Mouse (Mus musculus) lung, embryonic 15.5 days (tissue): ENCODE measurements around the gene Rpap2. TPM values are rescaled to one million over a fixed set of nuclear protein-coding genes. Genes with fewer than 3 reads are reported as not detected.

ENCODE experiments used
- ATAC-seq: fragments of 200-750 bp; cut with Nextera tagmentation; 2 replicates; pipeline ENCODE4 v1.8.0; 2017; ENCODE audit warnings: moderate number of reproducible peaks, borderline replicate concordance; ENCODE audit not compliant: low FRiP score, low TSS enrichment; ENCODE audit errors: extremely low read depth
- H3K27ac ChIP-seq: fragments of 300-500 bp; sonication (generic); 2 replicates; pipeline ENCODE4 v1.5.1; 2015; ENCODE audit warnings: moderate library complexity, mild to moderate bottlenecking, inconsistent platforms
- H3K27me3 ChIP-seq: fragments of 300-500 bp; sonication (generic); 2 replicates; pipeline ENCODE4 v1.6.1; 2015; ENCODE audit warnings: inconsistent platforms
- H3K36me3 ChIP-seq: fragments of 300-500 bp; sonication (generic); 2 replicates; pipeline ENCODE4 v1.6.1; 2015; ENCODE audit warnings: inconsistent platforms
- H3K4me1 ChIP-seq: fragments of 300-500 bp; sonication (generic); 2 replicates; pipeline ENCODE4 v1.6.1; 2015; ENCODE audit warnings: inconsistent platforms
- H3K4me2 ChIP-seq: fragments of 300-500 bp; sonication (generic); 2 replicates; pipeline ENCODE4 v1.6.1; 2015; ENCODE audit warnings: inconsistent platforms, mild to moderate bottlenecking, moderate library complexity
- H3K4me3 ChIP-seq: fragments of 300-500 bp; sonication (generic); 2 replicates; pipeline ENCODE4 v1.5.1; 2015; ENCODE audit warnings: mild to moderate bottlenecking, inconsistent platforms
- H3K9ac ChIP-seq: fragments of 300-500 bp; sonication (generic); 2 replicates; pipeline ENCODE4 v1.6.1; 2015; ENCODE audit warnings: inconsistent platforms
- H3K9me3 ChIP-seq: fragments of 300-500 bp; sonication (generic); 2 replicates; pipeline ENCODE4 v1.6.1; 2016; ENCODE audit warnings: inconsistent platforms
- WGBS: fragments of 180-500 bp; shearing (Covaris S2); methylation state at CpG from one replicate; pipeline ENCODE4 v1.1.7; 2015; 5-methylcytosine and 5-hydroxymethylcytosine counted together
- polyA plus RNA-seq: library from polyadenylated mRNA; unstranded; fragments of >200 nt; fragmentation: Nextera tagmentation; extraction: Ambion mirVana; gene quantifications from 2 replicates; pipeline ENCODE4 v1.2.1, GENCODE M21; 2015

Rpap2 gene
- polyA plus RNA-seq, 1 experiment from 2014 or later: 14.4 TPM

GRCm38 (mm10) chr5:107687592-107688498 is 90.7 kb downstream of the Rpap2 start:
- peak; percentile 92 for ATAC-seq
- WGBS: 12% methylated on average over 46 of the region's 46 CpGs
- Histone ChIP-seq H3K9ac (peak overlapping the region; percentile 11), H3K4me3 (peak overlapping the region; percentile 50), H3K27ac (peak overlapping the region; percentile 56), H3K4me1 (peaks cover 9% of the 10 kb centered on the region), H3K36me3 (no peaks in the 10 kb centered on the region), H3K27me3 (no peaks in the 10 kb centered on the region; the same call in 1 of the 2 replicates), H3K9me3 (no peaks in the 10 kb centered on the region), H3K4me2 (peak overlapping the region; percentile 82)

GRCm38 (mm10) chr5:107688499-107688866 is 91.3 kb downstream of the Rpap2 start:
- no peaks in the 10 kb centered on the region for H3K36me3 ChIP-seq
- peak; percentile 58; the same call in 1 of the 2 replicates for ATAC-seq

GRCm38 (mm10) chr5:107695019-107695418 is 97.8 kb downstream of the Rpap2 start:
- H3K9me3 ChIP-seq: no peaks in the 10 kb centered on the region
- H3K4me2 ChIP-seq: no peak overlapping the region
- no peaks in the 10 kb centered on the region for H3K4me1 ChIP-seq
- 95% methylated on average over 2 of the region's 3 CpGs for WGBS
- H3K4me3 ChIP-seq: no peak overlapping the region
- H3K27ac ChIP-seq: no peak overlapping the region
- no peak overlapping the region for H3K9ac ChIP-seq
- no peak for ATAC-seq
- no peaks in the 10 kb centered on the region; the same call in 1 of the 2 replicates for H3K27me3 ChIP-seq
- no peaks in the 10 kb centered on the region for H3K36me3 ChIP-seq

More at GRCm38 (mm10) chr5:107688499-107688866, 91.3 kb downstream of the Rpap2 start:
- Histone ChIP-seq H3K27ac (peak overlapping the region; percentile 56; the same call in 1 of the 2 replicates), H3K27me3 (no peaks in the 10 kb centered on the region; the same call in 1 of the 2 replicates), H3K4me1 (peaks cover 9% of the 10 kb centered on the region), H3K4me2 (peak overlapping the region; percentile 82), H3K4me3 (peak overlapping the region; percentile 50), H3K9ac (peak overlapping the region; percentile 11), H3K9me3 (no peaks in the 10 kb centered on the region)
- WGBS: 15% methylated on average over 9 of the region's 9 CpGs

- no peaks in the 10 kb centered on the region for H3K4me1 ChIP-seq
- no peak overlapping the region for H3K4me3 ChIP-seq
- 69% methylated on average over 8 of the region's 8 CpGs for WGBS
- no peaks in the 10 kb centered on the region for H3K27me3 ChIP-seq
- no peaks in the 10 kb centered on the region for H3K36me3 ChIP-seq
- H3K9ac ChIP-seq: no peak overlapping the region
- no peaks in the 10 kb centered on the region for H3K9me3 ChIP-seq
- H3K27ac ChIP-seq: no peak overlapping the region
- ATAC-seq: no peak
- H3K4me2 ChIP-seq: no peak overlapping the region
Observed at GRCm38 (mm10) chr5:107698888-107699287, 101.7 kb downstream of the Rpap2 start.

GRCm38 (mm10) chr5:107700873-107701272 is 103.7 kb downstream of the Rpap2 start:
- Histone ChIP-seq H3K27me3 (no peaks in the 10 kb centered on the region), H3K9ac (no peak overlapping the region), H3K4me1 (0 out of 2 replicates have a peak, but pooled peaks cover 1% of the 10 kb centered on the region), H3K36me3 (no peaks in the 10 kb centered on the region), H3K4me2 (no peak overlapping the region), H3K27ac (no peak overlapping the region), H3K4me3 (no peak overlapping the region), H3K9me3 (no peaks in the 10 kb centered on the region)
- ATAC-seq: no peak
- WGBS: 64% methylated on average over 10 of the region's 10 CpGs

GRCm38 (mm10) chr5:107701658-107702057 is 104.5 kb downstream of the Rpap2 start:
- H3K4me3 ChIP-seq: no peak overlapping the region
- H3K27ac ChIP-seq: no peak overlapping the region
- no peaks in the 10 kb centered on the region for H3K36me3 ChIP-seq
- no peaks in the 10 kb centered on the region for H3K9me3 ChIP-seq
- 76% methylated on average over 9 of the region's 9 CpGs for WGBS
- no peak overlapping the region for H3K4me2 ChIP-seq
- no peaks in the 10 kb centered on the region for H3K27me3 ChIP-seq
- 0 out of 2 replicates have a peak, but pooled peaks cover 6% of the 10 kb centered on the region for H3K4me1 ChIP-seq
- H3K9ac ChIP-seq: no peak overlapping the region
- no peak for ATAC-seq

- Histone ChIP-seq H3K4me2 (no peak overlapping the region), H3K36me3 (no peaks in the 10 kb centered on the region), H3K4me1 (0 out of 2 replicates have a peak, but pooled peaks cover 6% of the 10 kb centered on the region), H3K9ac (no peak overlapping the region), H3K9me3 (no peaks in the 10 kb centered on the region), H3K27me3 (no peaks in the 10 kb centered on the region), H3K4me3 (no peak overlapping the region), H3K27ac (no peak overlapping the region)
- no peak for ATAC-seq
- WGBS: 84% methylated on average over 6 of the region's 6 CpGs
Observed at GRCm38 (mm10) chr5:107703207-107703763, 106.1 kb downstream of the Rpap2 start.

GRCm38 (mm10) chr5:107705756-107706155 is 108.6 kb downstream of the Rpap2 start:
- Histone ChIP-seq H3K9me3 (no peaks in the 10 kb centered on the region), H3K4me1 (0 out of 2 replicates have a peak, but pooled peaks cover 6% of the 10 kb centered on the region), H3K9ac (no peak overlapping the region), H3K36me3 (no peaks in the 10 kb centered on the region), H3K27ac (no peak overlapping the region), H3K4me2 (no peak overlapping the region), H3K27me3 (no peaks in the 10 kb centered on the region), H3K4me3 (no peak overlapping the region)
- WGBS: 57% methylated on average over 4 of the region's 4 CpGs
- ATAC-seq: peak; percentile 39; the same call in 1 of the 2 replicates

- H3K4me3 ChIP-seq: no peak overlapping the region
- ATAC-seq: 0 out of 2 replicates have a peak, but pooled peaks have one; percentile 23
- WGBS: 68% methylated on average over 1 of the region's 1 CpGs
- no peak overlapping the region for H3K9ac ChIP-seq
- peaks cover 2% of the 10 kb centered on the region; the same call in 1 of the 2 replicates for H3K27me3 ChIP-seq
- H3K4me1 ChIP-seq: 0 out of 2 replicates have a peak, but pooled peaks cover 6% of the 10 kb centered on the region
- H3K36me3 ChIP-seq: no peaks in the 10 kb centered on the region
- H3K27ac ChIP-seq: no peak overlapping the region
- no peak overlapping the region for H3K4me2 ChIP-seq
- H3K9me3 ChIP-seq: no peaks in the 10 kb centered on the region
Observed at GRCm38 (mm10) chr5:107706262-107706661, 109.1 kb downstream of the Rpap2 start.

- no peaks in the 10 kb centered on the region for H3K9me3 ChIP-seq
- peaks cover 13% of the 10 kb centered on the region; the same call in 1 of the 2 replicates for H3K27me3 ChIP-seq
- no peak overlapping the region for H3K4me3 ChIP-seq
- H3K4me1 ChIP-seq: 0 out of 2 replicates have a peak, but pooled peaks cover 6% of the 10 kb centered on the region
- no peak overlapping the region for H3K9ac ChIP-seq
- H3K27ac ChIP-seq: no peak overlapping the region
- WGBS: 83% methylated on average over 8 of the region's 8 CpGs
- no peak overlapping the region for H3K4me2 ChIP-seq
- no peaks in the 10 kb centered on the region for H3K36me3 ChIP-seq
- no peak for ATAC-seq
Observed at GRCm38 (mm10) chr5:107708124-107708797, 111.1 kb downstream of the Rpap2 start.
